Mouse (Mus musculus) embryonic facial prominence, embryonic 14.5 days (tissue): Measurements from ENCODE around the gene Meiob. TPM values are rescaled to one million over a fixed set of nuclear protein-coding genes. Genes with fewer than 3 reads are reported as not detected.

Experiments used
- ATAC-seq: fragments of 200-750 bp; cut with Nextera tagmentation; 2 replicates; pipeline ENCODE4 v1.8.0; 2017; ENCODE audit warnings: low read depth, moderate number of reproducible peaks, moderate TSS enrichment
- DNase-seq: peaks from one replicate; pipeline ENCODE4 v3.0.0-alpha.2; 2015; ENCODE audit warnings: low spot score
- H3K27ac ChIP-seq: fragments of 300-500 bp; sonication (generic); replicated peaks from 2 replicates; pipeline ENCODE4 v1.5.1; 2014; ENCODE audit warnings: low read depth, mild to moderate bottlenecking, low read length, moderate library complexity
- H3K27me3 ChIP-seq: fragments of 300-500 bp; sonication (generic); replicated peaks from 2 replicates; pipeline ENCODE4 v1.6.1; 2014; ENCODE audit warnings: low read length; ENCODE audit not compliant: control insufficient read depth, insufficient read depth
- H3K36me3 ChIP-seq: fragments of 300-500 bp; sonication (generic); 2 replicates; pipeline ENCODE4 v1.6.1; 2014; ENCODE audit warnings: low read length, mixed read lengths; ENCODE audit not compliant: control insufficient read depth, insufficient read depth
- H3K4me1 ChIP-seq: fragments of 300-500 bp; sonication (generic); 2 replicates; pipeline ENCODE4 v1.6.1; 2014; ENCODE audit warnings: antibody characterized with exemption, low read length; ENCODE audit not compliant: control insufficient read depth, insufficient read depth
- H3K4me2 ChIP-seq: fragments of 300-500 bp; sonication (generic); 2 replicates; pipeline ENCODE4 v1.6.1; 2014; ENCODE audit warnings: low read depth, mild to moderate bottlenecking, low read length, moderate library complexity, mixed read lengths
- H3K4me3 ChIP-seq: fragments of 300-500 bp; sonication (generic); 2 replicates; pipeline ENCODE4 v1.5.1; 2014; ENCODE audit warnings: low read depth, mild to moderate bottlenecking, low read length
- H3K9ac ChIP-seq: fragments of 300-500 bp; sonication (generic); 2 replicates; pipeline ENCODE4 v1.6.1; 2014; ENCODE audit warnings: low read depth, mild to moderate bottlenecking, low read length, moderate library complexity, mixed read lengths
- H3K9me3 ChIP-seq: fragments of 300-500 bp; sonication (generic); 2 replicates; pipeline ENCODE4 v1.6.1; 2016; ENCODE audit warnings: low read length; ENCODE audit not compliant: control insufficient read depth
- WGBS: fragments of 180-500 bp; shearing (Covaris S2); extraction: QIAGEN DNeasy Blood & Tissue Kit; methylation state at CpG from one replicate; pipeline ENCODE4 v1.1.7; 2014; 5-methylcytosine and 5-hydroxymethylcytosine counted together
- polyA plus RNA-seq: library from polyadenylated mRNA; unstranded; fragments of >200 nt; fragmentation: Nextera tagmentation; extraction: Ambion mirVana; gene quantifications from 2 replicates; pipeline ENCODE4 v1.2.1, GENCODE M21; 2014

The Meiob gene
- polyA plus RNA-seq, 1 experiment from 2014 or later, result not detected

DNA sequence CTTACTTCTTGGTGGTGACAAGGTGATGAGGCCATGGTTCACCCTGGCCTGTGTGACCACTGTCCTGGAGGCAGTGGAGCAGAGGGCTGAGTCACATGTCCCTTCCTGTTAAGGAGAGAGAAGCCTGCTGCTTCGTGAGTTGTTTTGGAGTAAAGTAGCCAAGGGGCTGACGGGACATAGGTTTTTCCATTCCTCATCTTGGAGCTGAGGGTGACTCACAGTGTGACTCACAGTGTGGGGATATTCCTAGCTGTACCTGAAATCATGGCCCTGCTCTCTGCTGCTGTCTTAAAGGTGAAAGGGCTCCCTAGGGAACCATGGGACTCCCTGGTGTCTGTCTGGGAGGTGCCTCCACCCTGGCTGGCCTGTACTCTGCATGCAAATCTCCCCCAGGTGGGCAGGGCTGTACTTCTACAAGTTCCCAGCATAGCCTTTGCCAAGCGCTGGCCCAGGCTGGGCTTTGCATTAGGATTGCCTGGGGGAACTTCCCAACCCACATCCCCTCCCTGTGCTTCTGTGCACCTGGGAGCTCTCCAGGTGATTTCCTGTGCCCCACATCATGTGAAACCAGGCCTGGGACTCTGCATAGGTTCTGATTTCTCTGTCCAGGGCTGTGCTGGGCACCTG lies 51.9 kb downstream of the Meiob start:
- Histone ChIP-seq H3K9me3 (no peaks in the 10 kb centered on the region), H3K27me3 (peaks cover 9% of the 10 kb centered on the region; the same call in 1 of the 2 replicates), H3K4me3 (no peak overlapping the region), H3K4me2 (no peak overlapping the region), H3K9ac (no peak overlapping the region), H3K36me3 (peaks cover 37% of the 10 kb centered on the region), H3K4me1 (peaks cover 4% of the 10 kb centered on the region; the same call in 1 of the 2 replicates), H3K27ac (no peak overlapping the region)
- 86% methylated on average over 3 of the region's 3 CpGs for WGBS
- DNase-seq (no peak), ATAC-seq (no peak)

DNA sequence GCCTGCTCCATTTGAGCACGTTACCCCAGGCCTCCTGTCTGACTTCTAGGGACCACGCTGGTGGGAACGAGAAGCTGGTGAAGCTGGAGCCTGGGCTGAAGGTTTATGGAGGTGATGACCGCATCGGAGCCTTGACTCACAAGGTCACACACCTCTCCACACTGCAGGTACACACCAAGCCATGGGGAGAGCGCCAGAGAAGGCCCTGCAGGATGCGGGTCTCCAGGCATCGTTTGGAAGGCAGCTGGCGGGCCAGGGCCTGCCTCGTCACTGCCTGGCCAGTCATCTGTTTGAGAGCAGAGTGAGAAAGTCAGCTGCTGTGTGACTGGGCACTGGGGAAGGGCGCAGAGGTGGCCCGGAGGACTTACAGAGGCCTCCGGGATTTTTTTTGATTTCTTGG lies 52.5 kb downstream of the Meiob start:
- ATAC-seq, result no peak
- Histone ChIP-seq H3K27ac (no peak overlapping the region), H3K4me2 (no peak overlapping the region), H3K4me1 (no peaks in the 10 kb centered on the region), H3K27me3 (peaks cover 3% of the 10 kb centered on the region; the same call in 1 of the 2 replicates), H3K4me3 (no peak overlapping the region), H3K9me3 (no peaks in the 10 kb centered on the region), H3K9ac (no peak overlapping the region), H3K36me3 (peaks cover 43% of the 10 kb centered on the region)
- DNase-seq, result no peak
- WGBS, result 94% methylated on average over 13 of the region's 13 CpGs

DNA sequence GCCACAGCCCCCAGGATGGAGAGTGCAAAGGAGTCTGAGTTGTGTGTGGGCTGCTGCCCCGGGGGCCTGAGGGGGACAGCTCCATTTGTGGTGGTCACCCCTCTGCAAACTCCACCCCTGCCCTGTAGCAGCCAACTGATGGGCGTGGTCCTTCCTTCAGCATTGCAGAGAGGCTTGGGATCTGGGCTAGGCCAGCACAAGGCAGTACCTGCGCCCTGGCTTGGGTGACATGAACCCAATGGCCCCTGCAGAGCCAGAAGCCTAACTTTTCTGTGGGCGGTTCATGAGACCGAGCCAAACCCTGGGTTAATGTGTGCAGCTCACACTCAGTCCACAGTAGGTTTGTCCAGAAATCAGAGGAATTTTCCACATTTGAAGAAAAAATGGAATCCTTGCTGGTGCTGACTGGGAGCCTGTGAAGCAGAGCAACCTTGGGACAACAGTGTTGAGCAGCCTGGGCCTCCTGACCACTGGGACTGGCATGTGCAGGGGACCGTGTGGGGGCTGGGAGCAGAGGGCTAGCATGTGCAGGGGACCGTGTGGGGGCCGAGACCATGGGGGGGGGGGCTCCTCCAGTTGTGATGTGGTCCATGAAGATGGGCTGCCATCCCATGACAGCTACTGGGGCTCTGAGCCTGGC lies 53.9 kb downstream of the Meiob start:
- DNase-seq, result no peak
- Histone ChIP-seq H3K9me3 (no peaks in the 10 kb centered on the region), H3K27ac (no peak overlapping the region), H3K27me3 (no peaks in the 10 kb centered on the region), H3K36me3 (peaks cover 53% of the 10 kb centered on the region), H3K4me1 (no peaks in the 10 kb centered on the region), H3K4me3 (no peak overlapping the region), H3K9ac (no peak overlapping the region), H3K4me2 (no peak overlapping the region)
- ATAC-seq, result no peak
- 81% methylated on average over 8 of the region's 8 CpGs for WGBS

DNA sequence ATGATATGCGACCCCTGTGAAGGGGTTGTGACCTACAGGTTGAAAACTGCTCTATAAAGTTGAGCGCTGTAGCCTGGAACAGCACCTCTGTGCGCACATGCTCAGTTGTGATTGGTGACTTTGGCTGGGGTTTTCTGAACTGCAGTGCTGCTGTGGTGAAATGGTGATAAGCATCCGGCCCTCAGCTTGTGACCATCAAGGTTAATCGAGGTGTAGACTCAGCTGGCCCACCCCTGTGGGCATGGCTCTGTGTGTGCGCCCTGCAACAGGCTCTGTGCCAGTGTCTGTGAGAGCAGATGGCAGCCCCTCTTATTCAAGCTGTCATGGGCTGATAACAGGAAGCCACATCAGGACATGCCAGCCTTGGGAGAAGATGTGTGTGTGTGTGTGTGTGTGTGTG lies 54.9 kb downstream of the Meiob start:
- Histone ChIP-seq H3K9ac (no peak overlapping the region), H3K4me2 (no peak overlapping the region)
- 83% methylated on average over 6 of the region's 6 CpGs for WGBS

DNA sequence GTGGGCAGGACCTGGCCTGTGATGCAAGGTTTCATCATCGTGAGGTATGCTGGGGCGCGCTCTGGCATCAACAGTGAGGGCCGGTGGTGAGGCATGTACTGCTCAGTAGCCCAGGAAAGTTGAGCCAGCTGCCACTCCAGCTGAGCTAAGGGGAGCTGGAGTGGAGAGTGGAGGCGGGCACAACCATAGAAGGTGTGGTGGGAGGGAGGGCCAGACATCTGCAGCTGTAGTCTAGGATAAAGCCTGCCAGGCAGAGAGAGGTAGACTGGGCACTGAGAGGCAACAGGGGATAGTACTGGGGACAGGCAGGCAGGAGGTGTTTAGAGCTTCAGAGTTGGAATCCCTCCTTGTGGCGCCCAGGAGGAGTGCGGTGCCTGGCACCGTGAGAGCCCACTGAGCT lies 56.0 kb downstream of the Meiob start:
- Histone ChIP-seq H3K27ac (no peak overlapping the region), H3K9ac (no peak overlapping the region), H3K9me3 (no peaks in the 10 kb centered on the region), H3K27me3 (no peaks in the 10 kb centered on the region), H3K36me3 (peaks cover 50% of the 10 kb centered on the region), H3K4me3 (no peak overlapping the region), H3K4me2 (no peak overlapping the region), H3K4me1 (no peaks in the 10 kb centered on the region)
- ATAC-seq (no peak), DNase-seq (no peak)
- 96% methylated on average over 7 of the region's 8 CpGs for WGBS

More for the DNA sequence above, 54.9 kb downstream of the Meiob start:
- H3K4me1 ChIP-seq, result no peaks in the 10 kb centered on the region
- H3K9me3 ChIP-seq, result no peaks in the 10 kb centered on the region
- H3K27ac ChIP-seq, result no peak overlapping the region
- H3K4me3 ChIP-seq, result no peak overlapping the region
- DNase-seq (no peak), ATAC-seq (no peak)
- H3K27me3 ChIP-seq, result no peaks in the 10 kb centered on the region
- peaks cover 51% of the 10 kb centered on the region for H3K36me3 ChIP-seq

DNA sequence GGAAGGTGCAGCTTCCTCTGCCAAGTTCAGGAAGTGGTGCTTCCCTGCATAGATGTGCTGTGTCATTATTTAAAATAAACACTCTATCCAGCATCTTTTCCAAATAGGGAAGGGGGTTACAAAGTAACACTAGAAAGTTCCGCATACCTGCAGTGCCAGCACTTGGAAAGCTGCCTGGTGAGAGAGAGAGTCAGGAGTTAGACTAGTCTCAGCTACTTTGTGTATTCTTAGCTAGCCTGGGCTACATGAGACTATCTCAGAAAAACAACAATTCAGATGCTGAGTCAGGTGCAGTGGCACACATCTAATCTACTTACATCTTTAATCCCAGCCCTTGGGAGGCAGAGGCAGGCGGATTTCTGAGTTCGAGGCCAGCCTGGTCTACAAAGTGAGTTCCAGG lies 57.7 kb downstream of the Meiob start:
- Histone ChIP-seq H3K4me3 (no peak overlapping the region), H3K36me3 (peaks cover 46% of the 10 kb centered on the region), H3K27me3 (no peaks in the 10 kb centered on the region), H3K4me2 (no peak overlapping the region), H3K27ac (no peak overlapping the region), H3K4me1 (no peaks in the 10 kb centered on the region), H3K9ac (no peak overlapping the region), H3K9me3 (no peaks in the 10 kb centered on the region)
- ATAC-seq, result no peak
- WGBS, result 95% methylated on average over 3 of the region's 3 CpGs
- DNase-seq, result no peak

DNA sequence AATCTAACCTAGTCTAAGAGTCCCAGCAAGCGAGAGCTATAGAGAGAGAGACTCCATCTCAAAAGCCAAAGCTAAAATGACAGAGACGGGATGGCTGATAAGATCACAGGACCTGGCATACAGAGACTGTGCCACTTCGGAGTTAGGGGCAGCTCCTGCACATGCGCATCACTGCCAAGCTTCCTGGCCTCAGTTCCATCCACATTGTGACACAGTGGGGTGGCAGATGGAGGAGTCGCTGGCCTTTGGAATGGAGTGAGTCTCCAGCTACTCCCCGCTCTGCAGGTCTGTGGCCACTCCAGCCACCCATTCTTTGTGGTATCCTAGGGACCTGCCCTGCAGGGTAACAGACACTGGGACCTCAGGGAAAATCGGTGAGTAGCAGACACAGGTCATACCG lies 61.7 kb downstream of the Meiob start, which contains the start of gene Igfals:
TSS of gene Igfals (plus strand) at position 222 of the 400 bp plus-strand sequence.
- 85% methylated on average over 8 of the region's 8 CpGs for WGBS
- no peak within 1 kb of the TSS for H3K4me3 ChIP-seq
- no peak within 1 kb of the TSS for H3K27ac ChIP-seq
- H3K36me3 ChIP-seq, result peaks cover 36% of the 10 kb centered on the region
- no peaks in the 10 kb centered on the region for H3K4me1 ChIP-seq
- ATAC-seq (no peak), DNase-seq (no peak)
- no peak within 1 kb of the TSS; the same call in 1 of the 2 replicates for H3K9ac ChIP-seq
- H3K9me3 ChIP-seq, result no peaks in the 10 kb centered on the region
- H3K27me3 ChIP-seq, result no peaks in the 10 kb centered on the region
- no peak within 1 kb of the TSS for H3K4me2 ChIP-seq

DNA sequence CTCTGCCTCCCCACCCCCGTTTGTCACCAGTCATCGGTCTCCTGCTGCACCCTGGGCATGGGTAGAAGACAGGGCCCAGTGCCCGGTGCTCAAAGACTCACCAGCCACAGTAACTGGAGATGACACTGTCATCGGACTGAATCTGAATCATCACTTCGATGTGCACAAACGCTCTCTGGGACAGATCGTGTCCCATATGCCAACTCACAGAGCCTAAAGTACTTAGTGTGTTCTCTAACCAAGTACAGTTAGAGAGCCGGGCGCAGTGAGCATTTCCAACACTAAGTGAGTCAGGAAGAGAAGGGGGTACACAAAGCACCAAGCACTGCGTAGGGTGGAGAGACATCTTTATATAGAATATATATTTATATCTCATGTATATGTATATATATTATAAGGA lies 63.8 kb downstream of the Meiob start:
- Histone ChIP-seq H3K4me1 (no peaks in the 10 kb centered on the region), H3K9ac (no peak overlapping the region), H3K9me3 (no peaks in the 10 kb centered on the region), H3K27me3 (no peaks in the 10 kb centered on the region), H3K4me2 (no peak overlapping the region), H3K27ac (no peak overlapping the region), H3K4me3 (no peak overlapping the region), H3K36me3 (peaks cover 17% of the 10 kb centered on the region; the same call in 1 of the 2 replicates)
- no peak for ATAC-seq
- WGBS, result 89% methylated on average over 10 of the region's 10 CpGs
- no peak for DNase-seq
